In genomic region chr1:35811380-35811779, GRCm38 (mm10) we compare ENCODE assay signal across 12 mouse cellular contexts.
DNase-seq lines count a peak whose midpoint lies in the region; ATAC-seq lines count a peak whose summit lies in the region.
"Had no signal": no experiment of that assay in that cellular context is flagged by ENCODE, and none has a peak within 500 bp of the region (broad histone marks: within the 10 kb centered on the region; RNA-seq: fewer than 3 reads in every experiment).

No protein-coding gene starts in this region.

- H3K36me3 ChIP-seq in hindbrain, embryonic 13.5 days, result no peaks in the 10 kb centered on the region
- no peaks in the 10 kb centered on the region for H3K36me3 ChIP-seq in neural tube, embryonic 15.5 days
- H3K36me3 ChIP-seq: midbrain, embryonic 12.5 days had no signal

- no peak overlapping the region for H3K4me2 ChIP-seq in hindbrain, embryonic 13.5 days
- H3K4me2 ChIP-seq in neural tube, embryonic 15.5 days, result no peak overlapping the region
- H3K4me2 ChIP-seq: midbrain, embryonic 12.5 days had no signal

- H3K4me3 ChIP-seq in hindbrain, embryonic 13.5 days, result no peak overlapping the region
- H3K4me3 ChIP-seq in neural tube, embryonic 15.5 days (replicated peaks), result no peak overlapping the region
- H3K4me3 ChIP-seq: midbrain, embryonic 12.5 days had no signal

- no peaks in the 10 kb centered on the region for H3K9me3 ChIP-seq in hindbrain, embryonic 13.5 days
- no peaks in the 10 kb centered on the region for H3K9me3 ChIP-seq in neural tube, embryonic 15.5 days (replicated peaks)
- H3K9me3 ChIP-seq: midbrain, embryonic 12.5 days had no signal

- H3K9ac ChIP-seq in hindbrain, embryonic 13.5 days, result no peak overlapping the region
- H3K9ac ChIP-seq in neural tube, embryonic 15.5 days (replicated peaks), result no peak overlapping the region
- H3K9ac ChIP-seq: midbrain, embryonic 12.5 days had no signal

- H3K4me1 ChIP-seq in hindbrain, embryonic 13.5 days (replicated peaks), result peaks cover 17% of the 10 kb centered on the region
- peaks cover 14% of the 10 kb centered on the region for H3K4me1 ChIP-seq in neural tube, embryonic 15.5 days
- H3K4me1 ChIP-seq: midbrain, embryonic 12.5 days had no signal

- 32% methylated on average over 6 of the region's 6 CpGs for WGBS in hindbrain, embryonic 13.5 days
- 8% methylated on average over 6 of the region's 6 CpGs for WGBS in neural tube, embryonic 15.5 days

- DNase-seq in left cerebral cortex, postnatal 4 days, result peak; percentile 88
- DNase-seq in left cerebral cortex, postnatal 36 days (ENCODE audit: low spot score in 2 of 2), result no peak
- peak; percentile 22 for DNase-seq in cerebellum, adult 8-10 months
- DNase-seq in testis, postnatal 14 days (ENCODE audit: low spot score), result no peak
- no peak for DNase-seq in thymus, postnatal 4 days
- no peak for DNase-seq in right cerebral cortex, postnatal 36 days (ENCODE audit: low spot score in 2 of 2)
- DNase-seq: heart, postnatal 36 days; kidney, postnatal 4 days; right cerebral cortex, adult 18-20 months had no signal

- H3K27ac ChIP-seq in hindbrain, embryonic 13.5 days, result no peak overlapping the region
- no peak overlapping the region for H3K27ac ChIP-seq in neural tube, embryonic 15.5 days (replicated peaks)
- H3K27ac ChIP-seq: midbrain, embryonic 12.5 days had no signal

- H3K27me3 ChIP-seq in hindbrain, embryonic 13.5 days, result no peaks in the 10 kb centered on the region
- no peaks in the 10 kb centered on the region for H3K27me3 ChIP-seq in neural tube, embryonic 15.5 days (replicated peaks)
- H3K27me3 ChIP-seq: midbrain, embryonic 12.5 days had no signal

- intact Hi-C loops in left cerebral cortex, postnatal 4 days (cut with DNase I), result no loop called here
- intact Hi-C loops in left cerebral cortex, postnatal 36 days (cut with DNase I), result no loop called here

- peak; percentile 76 for ATAC-seq in hindbrain, embryonic 13.5 days (ENCODE audit: low FRiP score)
- ATAC-seq in neural tube, embryonic 15.5 days (ENCODE audit: low FRiP score), result peak; percentile 67

Comparison
In these comparisons a context has a peak if more than half of its experiments do, and no peak if none do; other contexts are left out.
1. DNase-seq: peak in left cerebral cortex, postnatal 4 days (single experiment) and cerebellum, adult 8-10 months (single experiment); none in left cerebral cortex, postnatal 36 days (0 of 2), testis, postnatal 14 days (single experiment), thymus, postnatal 4 days (single experiment) and right cerebral cortex, postnatal 36 days (0 of 2).